Mouse (Mus musculus) embryonic facial prominence, embryonic 12.5 days (tissue): ENCODE measurements around the gene P2ry1. TPM values are rescaled to one million over a fixed set of nuclear protein-coding genes. Genes with fewer than 3 reads are reported as not detected.

Experiments used
- ATAC-seq: fragments of 200-750 bp; cut with Nextera tagmentation; 2 replicates; pipeline ENCODE4 v1.8.0; 2017; ENCODE audit not compliant: insufficient number of reproducible peaks, insufficient read depth, low FRiP score, low TSS enrichment
- H3K27ac ChIP-seq: fragments of 300-500 bp; sonication (generic); 2 replicates; pipeline ENCODE4 v1.5.1; 2016; ENCODE audit warnings: mild to moderate bottlenecking
- H3K27me3 ChIP-seq: fragments of 300-500 bp; sonication (generic); 2 replicates; pipeline ENCODE4 v1.6.1; 2016; ENCODE audit warnings: mild to moderate bottlenecking, moderate library complexity
- H3K36me3 ChIP-seq: fragments of 300-500 bp; sonication (generic); 2 replicates; pipeline ENCODE4 v1.6.1; 2016; ENCODE audit warnings: mild to moderate bottlenecking
- H3K4me1 ChIP-seq: fragments of 300-500 bp; sonication (generic); 2 replicates; pipeline ENCODE4 v1.6.1; 2016
- H3K4me2 ChIP-seq: fragments of 300-500 bp; sonication (generic); replicated peaks from 2 replicates; pipeline ENCODE4 v1.6.1; 2016; ENCODE audit warnings: mild to moderate bottlenecking, moderate library complexity
- H3K4me3 ChIP-seq: fragments of 300-500 bp; sonication (generic); 2 replicates; pipeline ENCODE4 v1.5.1; 2016; ENCODE audit warnings: mild to moderate bottlenecking
- H3K9ac ChIP-seq: fragments of 300-500 bp; sonication (generic); 2 replicates; pipeline ENCODE4 v1.6.1; 2016; ENCODE audit warnings: mild to moderate bottlenecking, moderate library complexity
- H3K9me3 ChIP-seq: fragments of 300-500 bp; sonication (generic); 2 replicates; pipeline ENCODE4 v1.6.1; 2016; ENCODE audit warnings: mild to moderate bottlenecking, moderate library complexity
- WGBS: fragments of 180-500 bp; shearing (Covaris S2); methylation state at CpG from one replicate; pipeline ENCODE4 v1.1.7; 2016; 5-methylcytosine and 5-hydroxymethylcytosine counted together
- polyA plus RNA-seq: library from polyadenylated mRNA; unstranded; fragments of >200 nt; fragmentation: Nextera tagmentation; extraction: Ambion mirVana; gene quantifications from 2 replicates; pipeline ENCODE4 v1.2.1, GENCODE M21; 2016

P2ry1 gene
- polyA plus RNA-seq, 1 experiment from 2014 or later, result 7.5 TPM

- Histone ChIP-seq H3K4me1 (0 out of 2 replicates have a peak, but pooled peaks cover 4% of the 10 kb centered on the region), H3K4me3 (no peak overlapping the region), H3K4me2 (peak overlapping the region; percentile 76; the same call in 1 of the 2 replicates), H3K9me3 (no peaks in the 10 kb centered on the region), H3K27ac (no peak overlapping the region), H3K36me3 (no peaks in the 10 kb centered on the region), H3K9ac (no peak overlapping the region), H3K27me3 (peaks cover 8% of the 10 kb centered on the region)
- WGBS, result 86% methylated on average over 1 of the region's 1 CpGs
- ATAC-seq, result no peak
Measured at GRCm38 (mm10) chr3:61004611-61005010, 2.0 kb downstream of the P2ry1 start.

- no peaks in the 10 kb centered on the region for H3K4me1 ChIP-seq
- no peaks in the 10 kb centered on the region for H3K36me3 ChIP-seq
- no peaks in the 10 kb centered on the region for H3K9me3 ChIP-seq
- no peaks in the 10 kb centered on the region for H3K27me3 ChIP-seq
- H3K4me2 ChIP-seq, result no peak overlapping the region
- no peak overlapping the region for H3K4me3 ChIP-seq
- WGBS, result 28% methylated on average over 5 of the region's 5 CpGs
- ATAC-seq, result no peak
- no peak overlapping the region for H3K9ac ChIP-seq
- H3K27ac ChIP-seq, result no peak overlapping the region
Measured at GRCm38 (mm10) chr3:61011660-61012059, 9.1 kb downstream of the P2ry1 start.

- H3K9ac ChIP-seq, result no peak overlapping the region
- H3K4me1 ChIP-seq, result no peaks in the 10 kb centered on the region
- H3K27ac ChIP-seq, result no peak overlapping the region
- ATAC-seq, result no peak
- H3K36me3 ChIP-seq, result no peaks in the 10 kb centered on the region
- no peaks in the 10 kb centered on the region for H3K27me3 ChIP-seq
- no peak overlapping the region for H3K4me3 ChIP-seq
- H3K9me3 ChIP-seq, result no peaks in the 10 kb centered on the region
- H3K4me2 ChIP-seq, result no peak overlapping the region
Measured at GRCm38 (mm10) chr3:61012550-61012949, 10.0 kb downstream of the P2ry1 start.

GRCm38 (mm10) chr3:61016733-61017132, 14.1 kb downstream of the P2ry1 start:
- ATAC-seq, result no peak
- WGBS, result 88% methylated on average over 2 of the region's 2 CpGs
- no peaks in the 10 kb centered on the region for H3K4me1 ChIP-seq

GRCm38 (mm10) chr3:61032100-61032499, 29.5 kb downstream of the P2ry1 start:
- Histone ChIP-seq H3K4me1 (no peaks in the 10 kb centered on the region), H3K27me3 (no peaks in the 10 kb centered on the region), H3K36me3 (no peaks in the 10 kb centered on the region), H3K9ac (no peak overlapping the region), H3K4me2 (no peak overlapping the region), H3K27ac (no peak overlapping the region), H3K4me3 (no peak overlapping the region), H3K9me3 (no peaks in the 10 kb centered on the region)
- no peak for ATAC-seq
- 64% methylated on average over 4 of the region's 4 CpGs for WGBS

More at GRCm38 (mm10) chr3:61016733-61017132, 14.1 kb downstream of the P2ry1 start:
- H3K36me3 ChIP-seq, result no peaks in the 10 kb centered on the region
- no peaks in the 10 kb centered on the region for H3K27me3 ChIP-seq
- no peak overlapping the region for H3K4me2 ChIP-seq
- H3K9me3 ChIP-seq, result no peaks in the 10 kb centered on the region
- H3K9ac ChIP-seq, result no peak overlapping the region
- H3K27ac ChIP-seq, result no peak overlapping the region
- H3K4me3 ChIP-seq, result no peak overlapping the region

- Histone ChIP-seq H3K4me1 (no peaks in the 10 kb centered on the region), H3K36me3 (no peaks in the 10 kb centered on the region), H3K4me2 (no peak overlapping the region), H3K27ac (no peak overlapping the region), H3K9ac (no peak overlapping the region), H3K4me3 (no peak overlapping the region), H3K9me3 (no peaks in the 10 kb centered on the region), H3K27me3 (no peaks in the 10 kb centered on the region)
- 85% methylated on average over 5 of the region's 5 CpGs for WGBS
- no peak for ATAC-seq
Measured at GRCm38 (mm10) chr3:61035633-61036032, 33.0 kb downstream of the P2ry1 start.

GRCm38 (mm10) chr3:61039916-61040315, 37.3 kb downstream of the P2ry1 start:
- Histone ChIP-seq H3K4me1 (no peaks in the 10 kb centered on the region), H3K27ac (no peak overlapping the region), H3K27me3 (no peaks in the 10 kb centered on the region), H3K4me2 (no peak overlapping the region), H3K9ac (no peak overlapping the region), H3K36me3 (no peaks in the 10 kb centered on the region), H3K4me3 (no peak overlapping the region), H3K9me3 (no peaks in the 10 kb centered on the region)
- 69% methylated on average over 5 of the region's 5 CpGs for WGBS
- no peak for ATAC-seq

- Histone ChIP-seq H3K4me1 (no peaks in the 10 kb centered on the region), H3K4me2 (no peak overlapping the region), H3K4me3 (no peak overlapping the region), H3K36me3 (no peaks in the 10 kb centered on the region), H3K27ac (no peak overlapping the region), H3K9me3 (no peaks in the 10 kb centered on the region), H3K27me3 (no peaks in the 10 kb centered on the region), H3K9ac (no peak overlapping the region)
- 89% methylated on average over 3 of the region's 3 CpGs for WGBS
- ATAC-seq, result no peak
Measured at GRCm38 (mm10) chr3:61049976-61050672, 47.5 kb downstream of the P2ry1 start.
